Mouse (Mus musculus) heart, postnatal 0 days (tissue): ENCODE measurements at regions not wholly inside any gene's neighbourhood (a gene's known extent, or its start where the extent isn't known, plus 50 kb on each side); places are given as distances from the start of the nearest gene placed in this dataset.

Source experiments
- CTCF ChIP-seq: IDR thresholded peaks from 2 replicates; pipeline ENCODE4 v1.5.1; 2016; ENCODE audit warnings: antibody characterized with exemption, control low read depth, low read depth
- EP300 ChIP-seq: IDR thresholded peaks from 2 replicates; pipeline ENCODE4 v1.6.1; 2016; ENCODE audit warnings: antibody characterized with exemption, low read depth

- TF ChIP-seq CTCF (no peak), EP300 (no peak)
Measured at GRCm38 (mm10) chr8:116798981-116799380, 66.2 kb upstream of the Cdyl2 start.
